Mouse (Mus musculus): ENCODE measurements around the gene Rhpn2. TPM values are rescaled to one million over a fixed set of nuclear protein-coding genes. Genes with fewer than 3 reads are reported as not detected.

The Rhpn2 gene
- polyA plus RNA-seq, 1 experiment from 2014 or later: 21.4 TPM

DNA sequence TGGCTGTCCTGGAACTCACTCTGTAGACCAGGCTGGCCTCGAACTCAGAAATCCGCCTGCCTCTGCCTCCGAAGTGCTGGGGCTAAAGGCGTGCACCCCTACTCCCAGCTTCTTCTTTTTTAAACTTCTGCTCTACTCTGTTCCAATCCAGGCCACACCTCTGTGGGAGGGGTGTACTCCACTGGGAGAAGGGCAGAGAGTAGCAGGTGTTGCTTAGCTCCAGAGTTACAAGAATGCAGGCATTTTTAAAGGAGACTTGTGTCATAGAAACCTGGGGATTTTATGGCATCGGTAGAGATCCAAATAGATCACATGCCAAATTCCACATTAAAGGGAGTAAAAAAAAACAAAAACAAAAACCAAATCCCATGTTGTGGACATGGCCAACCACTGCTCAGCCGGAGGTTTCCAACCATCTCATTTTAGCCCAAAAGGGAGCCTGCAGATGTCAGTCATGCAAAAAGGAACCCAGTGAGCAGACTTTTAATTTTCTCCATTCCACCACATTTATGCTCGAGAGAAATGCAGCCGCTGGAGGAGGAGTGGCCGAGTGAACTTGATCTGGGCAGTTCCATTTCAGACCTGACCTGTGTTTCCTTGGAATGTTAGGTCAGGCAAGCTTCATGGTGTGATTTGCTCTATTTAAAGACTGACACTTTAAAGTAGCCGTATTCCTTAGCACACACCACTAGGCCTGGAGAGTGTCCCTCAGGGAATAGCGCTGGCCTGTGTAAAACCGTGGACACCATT, 31.4 kb downstream of the Rhpn2 start:
- CTCF ChIA-PET: interaction anchor here (1.9 kb wide), 1 partner anchor 8 kb away, joined by 6 read pairs; no protein-coding TSS in a partner anchor
- no peak for DNase-seq (ENCODE audit: low read depth, low spot score)
- in situ Hi-C loops (cut with MboI; ENCODE audit: low pct_unique_long_range_greater_than_20kb): no loop called here
- no peaks in the 10 kb centered on the region for H3K27me3 ChIP-seq
- no peak for TF ChIP-seq CTCF (IDR thresholded peaks at IDR 0.05)
- POLR2A ChIA-PET: no interaction called here
- ATAC-seq: peak; percentile 10

- CTCF ChIA-PET: interaction anchor here (1.1 kb wide), 1 partner anchor 8 kb away, joined by 4 read pairs; no protein-coding TSS in a partner anchor
- no peak for ATAC-seq
- TF ChIP-seq CTCF (IDR thresholded peaks at IDR 0.05): no peak
- H3K27me3 ChIP-seq: no peaks in the 10 kb centered on the region
- POLR2A ChIA-PET: no interaction called here
- in situ Hi-C loops (cut with MboI; ENCODE audit: low pct_unique_long_range_greater_than_20kb): no loop called here
- no peak for DNase-seq (ENCODE audit: low read depth, low spot score)
These were observed 37.1 kb downstream of the Rhpn2 start for GRCm38 (mm10) chr7:35371096-35371495.

GRCm38 (mm10) chr7:35372483-35373017, 38.6 kb downstream of the Rhpn2 start:
- no peaks in the 10 kb centered on the region for H3K27me3 ChIP-seq
- POLR2A ChIA-PET: interaction anchor here (1.1 to 1.8 kb wide), 3 partner anchors 10 to 38 kb away, joined by 6 to 9 read pairs (median 6); partner anchors contain the start of gene Rhpn2
- no peak for DNase-seq (ENCODE audit: low read depth, low spot score)
- CTCF ChIA-PET: interaction anchor here (1.8 kb wide), 1 partner anchor 8 kb away, joined by 6 read pairs; no protein-coding TSS in a partner anchor
- in situ Hi-C loops (cut with MboI; ENCODE audit: low pct_unique_long_range_greater_than_20kb): no loop called here
- peak; percentile 2 for ATAC-seq
- no peak for TF ChIP-seq CTCF (IDR thresholded peaks at IDR 0.05)

DNA sequence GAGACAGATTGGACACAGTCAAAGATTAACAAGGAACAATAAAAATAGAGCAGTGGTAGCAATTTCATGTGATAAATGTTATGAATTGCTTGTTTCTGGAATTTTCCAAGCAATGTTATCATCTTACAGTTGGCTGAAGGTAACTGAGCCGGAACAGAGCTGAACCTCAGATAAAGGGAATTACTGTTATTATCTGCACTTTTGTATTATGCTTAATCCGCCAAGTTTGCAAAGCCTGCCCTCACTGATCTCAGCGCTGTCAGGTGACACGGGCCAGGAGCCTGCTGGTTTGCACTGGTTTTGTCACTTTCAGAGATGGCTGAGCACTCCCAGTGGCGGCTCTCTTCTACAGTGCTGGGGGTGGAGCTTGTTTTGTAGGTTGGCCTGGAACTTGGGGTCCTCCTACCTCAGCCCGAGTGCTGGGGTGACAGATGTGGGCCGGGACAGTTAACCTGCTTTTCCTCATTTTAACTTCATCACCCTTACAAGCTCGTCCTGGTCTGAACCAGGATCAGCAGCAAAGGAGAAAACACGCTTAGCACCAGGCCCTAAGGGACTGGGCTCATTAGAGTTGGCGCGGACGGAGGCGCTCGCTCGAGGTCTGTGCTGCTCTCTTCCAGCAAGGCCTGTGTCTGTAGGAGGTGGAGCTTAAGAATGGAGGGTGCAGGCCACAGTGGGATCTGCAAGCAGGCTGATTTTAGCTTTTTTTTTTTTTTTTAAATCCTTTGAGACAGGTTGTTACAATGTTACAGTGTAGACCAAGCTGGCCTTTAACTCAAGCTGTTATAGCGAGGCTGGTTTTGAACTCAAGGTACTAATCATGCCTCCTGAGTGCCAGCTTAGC, 39.4 kb downstream of the Rhpn2 start:
- in situ Hi-C loops (cut with MboI; ENCODE audit: low pct_unique_long_range_greater_than_20kb): no loop called here
- ChIA-PET CTCF (interaction anchor here (1.1 to 1.8 kb wide), 2 partner anchors 9 to 13 kb away, joined by 3 to 6 read pairs; no protein-coding TSS in a partner anchor), POLR2A (interaction anchor here (0.7 to 1.8 kb wide), 4 partner anchors 11 to 39 kb away, joined by 3 to 9 read pairs (median 6); partner anchors contain the start of gene Rhpn2)
- TF ChIP-seq CTCF (IDR thresholded peaks at IDR 0.05): no peak
- H3K27me3 ChIP-seq: no peaks in the 10 kb centered on the region
- no peak for DNase-seq (ENCODE audit: low read depth, low spot score)
- ATAC-seq: peak; percentile 62

GRCm38 (mm10) chr7:35374265-35374664, 40.3 kb downstream of the Rhpn2 start:
- ATAC-seq: no peak
- no peak for TF ChIP-seq CTCF (IDR thresholded peaks at IDR 0.05)
- in situ Hi-C loops (cut with MboI; ENCODE audit: low pct_unique_long_range_greater_than_20kb): no loop called here

DNA sequence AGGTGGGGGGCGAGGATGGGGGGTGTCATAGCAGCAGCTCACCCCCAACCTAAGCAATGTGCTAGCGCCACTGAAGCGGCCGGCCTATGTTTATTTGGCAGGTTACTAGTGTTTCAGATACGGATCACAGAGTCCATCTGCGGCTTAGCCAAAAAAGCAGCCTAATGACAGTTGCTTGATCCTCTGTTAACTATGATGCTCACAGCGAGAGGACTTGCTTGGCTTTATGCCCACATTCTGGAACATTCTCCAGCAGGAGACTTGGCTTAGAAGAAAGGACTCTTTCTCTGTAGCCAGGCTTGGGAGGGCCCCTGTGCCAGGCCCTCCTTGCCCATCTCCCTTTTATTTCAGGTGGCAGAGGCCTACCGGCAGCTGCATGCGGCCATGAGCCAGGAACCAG, 42.7 kb downstream of the Rhpn2 start:
- DNase-seq (ENCODE audit: low read depth, low spot score) (no peak), ATAC-seq (peak; percentile 34)
- TF ChIP-seq CTCF (IDR thresholded peaks at IDR 0.05): no peak
- H3K27me3 ChIP-seq: no peaks in the 10 kb centered on the region
- CTCF ChIA-PET: interaction anchor here (1.8 kb wide), 1 partner anchor 9 kb away, joined by 6 read pairs; no protein-coding TSS in a partner anchor
- in situ Hi-C loops (cut with MboI; ENCODE audit: low pct_unique_long_range_greater_than_20kb): no loop called here
- POLR2A ChIA-PET: no interaction called here

More at GRCm38 (mm10) chr7:35374265-35374664, 40.3 kb downstream of the Rhpn2 start:
- H3K27me3 ChIP-seq: no peaks in the 10 kb centered on the region
- ChIA-PET POLR2A (no interaction called here), CTCF (interaction anchor here (1.1 kb wide), 1 partner anchor 12 kb away, joined by 3 read pairs; no protein-coding TSS in a partner anchor)
- no peak for DNase-seq (ENCODE audit: low read depth, low spot score)

DNA sequence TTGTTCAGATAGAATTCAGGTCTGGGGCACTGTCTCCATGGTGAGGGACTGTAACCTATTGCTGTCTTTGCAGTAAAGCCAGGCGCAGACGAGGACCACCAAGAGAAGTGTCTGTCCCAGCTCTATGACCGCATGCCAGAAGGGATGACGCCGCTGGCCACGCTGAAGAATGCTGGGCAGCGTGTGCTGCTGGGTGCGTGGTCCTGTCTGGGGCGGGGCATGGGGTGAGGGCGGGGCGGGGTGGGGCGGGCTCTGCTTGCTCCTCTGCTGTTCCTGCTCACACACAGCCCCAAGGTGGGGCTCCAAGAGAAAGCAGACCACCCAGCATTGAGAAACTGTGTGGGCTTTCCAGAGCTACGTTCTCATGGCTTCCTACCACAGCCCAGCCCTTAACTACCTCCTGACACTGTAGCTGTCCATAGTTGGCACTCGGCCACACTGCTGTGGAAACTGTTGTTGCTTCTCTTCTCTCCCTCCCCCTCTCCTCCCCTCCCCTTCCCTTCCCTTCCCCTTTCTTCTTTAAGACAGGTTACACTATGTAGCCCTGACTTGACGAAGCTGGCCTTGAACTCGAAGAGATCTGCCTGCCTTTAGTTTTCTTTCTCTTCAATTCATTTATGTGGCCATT, 45.6 kb downstream of the Rhpn2 start:
- no peak for TF ChIP-seq CTCF (IDR thresholded peaks at IDR 0.05)
- no peak for DNase-seq (ENCODE audit: low read depth, low spot score)
- in situ Hi-C loops (cut with MboI; ENCODE audit: low pct_unique_long_range_greater_than_20kb): no loop called here
- ChIA-PET CTCF (interaction anchor here (1.3 to 1.4 kb wide), 2 partner anchors 9 to 10 kb away, joined by 4 read pairs; no protein-coding TSS in a partner anchor), POLR2A (interaction anchor here (1.0 kb wide), 1 partner anchor 8 kb away, joined by 4 read pairs; no protein-coding TSS in a partner anchor)
- no peak for ATAC-seq
- H3K27me3 ChIP-seq: no peaks in the 10 kb centered on the region

- POLR2A ChIA-PET: no interaction called here
These were observed 46.4 kb downstream of the Rhpn2 start for GRCm38 (mm10) chr7:35380351-35380750.

GRCm38 (mm10) chr7:35381861-35382260, 47.9 kb downstream of the Rhpn2 start:
- in situ Hi-C loops (cut with MboI; ENCODE audit: low pct_unique_long_range_greater_than_20kb): no loop called here
- POLR2A ChIA-PET: no interaction called here
- TF ChIP-seq CTCF (IDR thresholded peaks at IDR 0.05): no peak
- DNase-seq (ENCODE audit: low read depth, low spot score) (no peak), ATAC-seq (no peak)
- CTCF ChIA-PET: no interaction called here
- H3K27me3 ChIP-seq: no peaks in the 10 kb centered on the region

More at GRCm38 (mm10) chr7:35380351-35380750, 46.4 kb downstream of the Rhpn2 start:
- H3K27me3 ChIP-seq: no peaks in the 10 kb centered on the region
- DNase-seq (ENCODE audit: low read depth, low spot score) (no peak), ATAC-seq (no peak)
- TF ChIP-seq CTCF (IDR thresholded peaks at IDR 0.05): no peak
- in situ Hi-C loops (cut with MboI; ENCODE audit: low pct_unique_long_range_greater_than_20kb): no loop called here
- CTCF ChIA-PET: interaction anchor here (1.4 kb wide), 1 partner anchor 9 kb away, joined by 4 read pairs; no protein-coding TSS in a partner anchor

All from Patski (cell line).